Mouse (Mus musculus) left cerebral cortex, adult 2 months (tissue): ENCODE data around the gene Chrne. TPM values are rescaled to one million over a fixed set of nuclear protein-coding genes. Genes with fewer than 3 reads are reported as not detected.
"Not testable (repeated sequence)": the region's sequence is repeated elsewhere in the genome, so short reads cannot be mapped to it uniquely, and the experiment has no call there.

Source experiments
- DNase-seq, 2 experiments: peaks; one replicate each; pipeline ENCODE4 v3.0.0; 2021 to 2022; ENCODE audit warnings: low spot score in 2 of 2, mixed read lengths in 1 of 2; ENCODE audit errors: extremely low spot score in 1 of 2
- H3K27ac ChIP-seq: fragments of 200-600 bp; 2 replicates; pipeline ENCODE4 v1.8.1; 2022
- H3K4me3 ChIP-seq: fragments of 200-600 bp; 2 replicates; pipeline ENCODE4 v1.8.1; 2022
- CTCF ChIP-seq: fragments of 200-600 bp; IDR thresholded peaks from 2 replicates; pipeline ENCODE4 v1.8.1; 2022; ENCODE audit warnings: antibody characterized with exemption, mild to moderate bottlenecking, moderate library complexity
- intact Hi-C: fragments of 180-260 bp; cut with DNase I; formaldehyde crosslinking; loops from one replicate; pipeline ENCODE4 v1.15.1; 2025
- total RNA-seq, 2 experiments: library from RNA; stranded (reverse); gene quantifications; 2 replicates each; pipeline ENCODE4 v1.2.3; 2021

Gene Chrne
- total RNA-seq, 2 experiments from 2014 or later: not detected

GRCm38 (mm10) chr11:70577201-70577600 is 41.8 kb downstream of the Chrne start:
- TF ChIP-seq CTCF: no peak
- no peak for DNase-seq
- intact Hi-C loops: no loop called here
- H3K4me3 ChIP-seq: no peak overlapping the region
- no peak overlapping the region for H3K27ac ChIP-seq

- no peak overlapping the region for H3K4me3 ChIP-seq
- no peak for DNase-seq
- TF ChIP-seq CTCF: no peak
- H3K27ac ChIP-seq: peak overlapping the region; percentile 64; the same call in 1 of the 2 replicates
- intact Hi-C loops: no loop called here
Measured at GRCm38 (mm10) chr11:70573872-70574271, 45.1 kb downstream of the Chrne start.

GRCm38 (mm10) chr11:70572348-70572902 is 46.6 kb downstream of the Chrne start:
- Histone ChIP-seq H3K27ac (peak overlapping the region; percentile 40), H3K4me3 (no peak overlapping the region)
- DNase-seq: no peak
- intact Hi-C loops: no loop called here
- no peak for TF ChIP-seq CTCF

GRCm38 (mm10) chr11:70571641-70572040 is 47.4 kb downstream of the Chrne start:
- TF ChIP-seq CTCF: no peak
- Histone ChIP-seq H3K27ac (peak overlapping the region; percentile 40), H3K4me3 (no peak overlapping the region)
- no peak for DNase-seq
- intact Hi-C loops: no loop called here

GRCm38 (mm10) chr11:70570614-70571013 is 48.4 kb downstream of the Chrne start:
- H3K27ac ChIP-seq, H3K4me3 ChIP-seq, intact Hi-C loops, DNase-seq: not testable (repeated sequence)

- no peak for DNase-seq
- H3K4me3 ChIP-seq: no peak overlapping the region
- TF ChIP-seq CTCF: no peak
- intact Hi-C loops: no loop called here
- H3K27ac ChIP-seq: peak overlapping the region; percentile 33
Measured at GRCm38 (mm10) chr11:70566586-70566985, 52.4 kb downstream of the Chrne start.

Other genes starting within 250 kb of the Chrne start
- 10 to 100 TPM; 34.6 to 36.2 TPM for gene Pelp1, start 209.2 kb downstream of the Chrne start, total RNA-seq
- gene Arrb2, start 186.6 kb downstream of the Chrne start, total RNA-seq: 10 to 100 TPM; 74.3 to 86.0 TPM
- 10 to 100 TPM; 13.2 to 14.8 TPM for gene Med11, start 167.3 kb downstream of the Chrne start, total RNA-seq
- gene Zmynd15, start 159.8 kb downstream of the Chrne start, total RNA-seq: under 1 TPM; 0.36 to 0.44 TPM
- 1 to 10 TPM; 1.2 to 1.4 TPM for gene Cxcl16, start 159.2 kb downstream of the Chrne start, total RNA-seq
- gene Tm4sf5, start 114.0 kb downstream of the Chrne start, total RNA-seq: 1 to 10 TPM in 1 of 2 experiments, not detected in 1; 1.1 TPM
- not detected for gene Vmo1, start 104.6 kb downstream of the Chrne start, total RNA-seq
- gene Gltpd2, start 100.0 kb downstream of the Chrne start, total RNA-seq: not detected
- 100 to 1,000 TPM; 164 to 169 TPM for gene Psmb6, start 93.8 kb downstream of the Chrne start, total RNA-seq
- not detected for gene Gm40193, start 86.3 kb downstream of the Chrne start, total RNA-seq
- 10 to 100 TPM; 12.8 to 13.6 TPM for gene Pld2, start 79.2 kb downstream of the Chrne start, total RNA-seq
- gene Mink1, start 56.3 kb downstream of the Chrne start, total RNA-seq: 100 to 1,000 TPM; 411 to 445 TPM
- gene 4930544D05Rik, start 3.4 kb downstream of the Chrne start, total RNA-seq: under 1 TPM; 0.61 TPM
- not detected for gene Gp1ba, start 19.9 kb upstream of the Chrne start, total RNA-seq
- gene Rnf167, start 28.0 kb upstream of the Chrne start, total RNA-seq: 10 to 100 TPM; 81.7 to 86.9 TPM
- gene Slc25a11, start 28.3 kb upstream of the Chrne start, total RNA-seq: 100 to 1,000 TPM; 107 to 117 TPM
- gene Pfn1, start 35.4 kb upstream of the Chrne start, total RNA-seq: 100 to 1,000 TPM; 207 to 224 TPM
- 10 to 100 TPM in 1 of 2 experiments, 1 to 10 TPM in 1; 9.8 to 10.6 TPM for gene Eno3, start 38.0 kb upstream of the Chrne start, total RNA-seq
- 10 to 100 TPM; 52.2 to 56.7 TPM for gene Spag7, start 50.2 kb upstream of the Chrne start, total RNA-seq
- gene Camta2, start 68.9 kb upstream of the Chrne start, total RNA-seq: 100 to 1,000 TPM; 238 to 261 TPM
- gene Inca1, start 80.9 kb upstream of the Chrne start, total RNA-seq: 1 to 10 TPM; 1.8 to 3.0 TPM
- 10 to 100 TPM; 58.1 to 60.7 TPM for gene Kif1c, start 81.3 kb upstream of the Chrne start, total RNA-seq
- gene Zfp3, start 145.0 kb upstream of the Chrne start, total RNA-seq: 10 to 100 TPM; 18.2 to 19.5 TPM
- gene Scimp, start 193.4 kb upstream of the Chrne start, total RNA-seq: not detected
- 100 to 1,000 TPM; 125 to 132 TPM for gene Rabep1, start 225.6 kb upstream of the Chrne start, total RNA-seq